Mouse (Mus musculus): Measurements from ENCODE around the gene Btbd11. TPM values are rescaled to one million over a fixed set of nuclear protein-coding genes. Genes with fewer than 3 reads are reported as not detected.
"Not testable (repeated sequence)": the region's sequence is repeated elsewhere in the genome, so short reads cannot be mapped to it uniquely, and the experiment has no call there.

Gene Btbd11
- polyA plus RNA-seq, 1 experiment, result 38.7 TPM

DNA sequence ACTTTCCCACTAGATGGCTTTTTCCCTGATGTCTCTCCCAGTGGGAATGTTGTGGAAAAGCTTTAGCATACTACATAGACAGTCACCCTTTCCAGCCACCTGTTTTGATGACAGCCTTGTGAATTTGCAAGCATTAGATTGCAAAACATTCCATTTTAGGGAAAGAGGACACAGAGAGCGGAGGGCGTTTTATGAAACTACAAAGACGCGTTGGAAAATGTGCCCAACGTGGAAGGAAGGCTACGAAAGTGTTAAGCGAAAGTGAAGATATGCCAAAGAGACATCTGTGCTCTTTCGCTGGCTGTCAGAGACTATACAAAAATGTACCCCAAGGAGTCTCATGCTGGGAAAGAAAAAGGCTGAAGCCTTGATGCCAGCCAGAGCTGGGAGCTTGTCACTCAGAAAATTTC is 286.9 kb downstream of the Btbd11 start:
- no peak for DNase-seq
- Histone ChIP-seq H3K4me1 (ENCODE audit: control insufficient read depth, insufficient read depth, low read length) (no peaks in the 10 kb centered on the region), H3K27ac (ENCODE audit: insufficient read depth, low read length) (no peak overlapping the region), H3K27me3 (ENCODE audit: control insufficient read depth, insufficient read depth, low read length) (no peaks in the 10 kb centered on the region; the same call in 1 of the 2 replicates), H3K4me3 (replicated peaks; ENCODE audit: insufficient read depth, low read depth, low read length) (no peak overlapping the region)
- 21% methylated on average over 8 of the region's 8 CpGs for WGBS
- no peak for TF ChIP-seq CTCF (IDR thresholded peaks at IDR 0.05; ENCODE audit: borderline replicate concordance, insufficient read depth, low read depth, low read length)
- no peak for TF ChIP-seq POLR2A (IDR thresholded peaks at IDR 0.05; ENCODE audit: borderline replicate concordance, insufficient read depth, low read length)

DNA sequence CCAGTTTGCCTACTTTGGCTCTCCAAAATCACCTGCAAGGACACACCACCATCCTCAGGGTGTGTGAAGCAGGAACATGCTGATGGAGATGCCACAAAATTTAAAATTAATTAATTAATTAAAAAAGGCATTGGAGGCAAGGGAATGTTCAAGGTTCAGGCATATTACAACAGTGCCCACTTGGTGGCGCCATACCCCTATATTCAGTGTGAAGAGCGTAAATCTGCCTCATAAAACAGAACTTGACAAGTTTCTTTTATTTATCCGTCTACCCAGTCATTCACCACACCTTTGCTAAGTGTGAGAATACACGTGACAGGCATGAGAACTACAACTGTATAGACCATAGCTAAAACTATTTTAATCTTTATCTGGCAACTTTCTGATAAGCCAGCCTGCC is 292.0 kb downstream of the Btbd11 start:
- no peaks in the 10 kb centered on the region; the same call in 1 of the 2 replicates for H3K27me3 ChIP-seq (ENCODE audit: control insufficient read depth, insufficient read depth, low read length)
- no peaks in the 10 kb centered on the region for H3K4me1 ChIP-seq (ENCODE audit: control insufficient read depth, insufficient read depth, low read length)
- no peak overlapping the region for H3K27ac ChIP-seq (ENCODE audit: insufficient read depth, low read length)
- peak; percentile 20 to 36 for DNase-seq
- whole genome bisulfite sequencing, result 18% methylated on average over 4 of the region's 4 CpGs
- H3K4me3 ChIP-seq (replicated peaks; ENCODE audit: insufficient read depth, low read depth, low read length), result no peak overlapping the region
- TF ChIP-seq POLR2A (IDR thresholded peaks at IDR 0.05; ENCODE audit: borderline replicate concordance, insufficient read depth, low read length) (no peak), CTCF (IDR thresholded peaks at IDR 0.05; ENCODE audit: borderline replicate concordance, insufficient read depth, low read depth, low read length) (peak; percentile 48; the same call in 1 of the 2 replicates)

DNA sequence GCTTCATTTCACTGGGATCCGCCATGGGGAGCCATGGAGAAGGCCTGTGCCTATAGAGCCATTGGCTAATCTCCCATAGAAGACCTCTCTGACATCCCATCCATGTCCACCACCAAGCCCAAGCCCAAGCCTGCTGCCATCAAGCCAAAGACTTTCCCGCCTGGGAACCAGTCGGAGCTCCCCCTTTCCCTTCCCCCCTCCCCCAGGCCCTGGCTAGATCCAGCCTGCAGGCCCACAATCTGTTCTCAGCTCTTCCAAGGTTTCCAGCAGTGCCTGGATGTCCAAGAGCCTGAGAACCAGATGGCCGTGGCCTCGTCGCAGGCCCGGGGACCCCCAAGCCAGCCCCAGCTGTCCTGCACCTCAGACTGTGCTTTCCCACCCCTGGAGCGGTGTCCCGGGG is 295.8 kb downstream of the Btbd11 start:
- 26% methylated on average over 9 of the region's 9 CpGs for WGBS
- Histone ChIP-seq H3K4me1 (ENCODE audit: control insufficient read depth, insufficient read depth, low read length) (no peaks in the 10 kb centered on the region), H3K27me3 (ENCODE audit: control insufficient read depth, insufficient read depth, low read length) (no peaks in the 10 kb centered on the region), H3K4me3 (replicated peaks; ENCODE audit: insufficient read depth, low read depth, low read length) (no peak overlapping the region), H3K27ac (ENCODE audit: insufficient read depth, low read length) (no peak overlapping the region)
- no peak for TF ChIP-seq POLR2A (IDR thresholded peaks at IDR 0.05; ENCODE audit: borderline replicate concordance, insufficient read depth, low read length)
- no peak for TF ChIP-seq CTCF (IDR thresholded peaks at IDR 0.05; ENCODE audit: borderline replicate concordance, insufficient read depth, low read depth, low read length)
- no peak for DNase-seq

DNA sequence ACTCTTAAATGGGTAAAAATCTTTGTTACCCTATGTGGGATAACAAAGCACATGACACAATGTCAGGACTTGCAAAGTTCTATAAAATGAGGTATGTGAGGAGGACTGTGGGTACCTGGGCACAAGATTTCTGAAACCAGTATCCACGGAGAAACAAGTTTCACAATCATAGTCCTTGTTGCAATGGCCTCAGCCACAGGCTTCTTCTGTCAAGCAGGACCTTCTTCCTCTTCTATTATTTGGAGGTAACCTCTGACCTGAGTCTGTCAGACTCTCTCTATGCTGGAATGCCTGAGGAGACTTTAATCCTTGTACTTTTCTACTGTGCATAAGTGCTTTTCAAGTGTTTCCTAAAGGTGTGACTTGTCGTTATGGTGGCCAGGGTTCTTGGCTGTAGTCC is 307.8 kb downstream of the Btbd11 start:
- DNase-seq, result not testable (repeated sequence)
- WGBS, result 67% methylated on average over 2 of the region's 2 CpGs

DNA sequence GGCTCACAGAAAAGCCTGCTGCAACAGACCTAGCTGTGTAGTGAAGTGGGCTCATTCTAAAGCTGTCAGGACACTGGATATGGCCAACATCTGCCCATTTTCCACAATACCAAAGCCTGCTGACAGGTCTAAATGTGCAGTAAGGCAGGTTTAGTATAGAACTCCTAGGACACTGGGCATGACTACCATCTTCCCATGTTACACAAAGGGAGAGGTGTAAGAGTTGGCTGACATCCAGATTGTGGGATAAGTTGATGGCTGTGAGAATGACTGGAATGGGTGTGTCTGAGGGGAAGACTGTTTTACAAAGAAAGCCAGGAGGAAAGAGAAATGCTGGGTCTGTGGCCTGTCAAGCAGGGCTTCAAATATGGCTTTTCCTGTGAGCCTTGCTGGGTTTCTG is 313.1 kb downstream of the Btbd11 start:
- Histone ChIP-seq H3K4me1 (ENCODE audit: control insufficient read depth, insufficient read depth, low read length) (no peaks in the 10 kb centered on the region), H3K27me3 (ENCODE audit: control insufficient read depth, insufficient read depth, low read length) (no peaks in the 10 kb centered on the region), H3K27ac (ENCODE audit: insufficient read depth, low read length) (no peak overlapping the region), H3K4me3 (replicated peaks; ENCODE audit: insufficient read depth, low read depth, low read length) (no peak overlapping the region)
- TF ChIP-seq CTCF (IDR thresholded peaks at IDR 0.05; ENCODE audit: borderline replicate concordance, insufficient read depth, low read depth, low read length), result no peak
- TF ChIP-seq POLR2A (IDR thresholded peaks at IDR 0.05; ENCODE audit: borderline replicate concordance, insufficient read depth, low read length), result no peak
- no peak for DNase-seq

More for the DNA sequence above, 307.8 kb downstream of the Btbd11 start:
- H3K4me3 ChIP-seq (replicated peaks; ENCODE audit: insufficient read depth, low read depth, low read length); H3K27me3 ChIP-seq (ENCODE audit: control insufficient read depth, insufficient read depth, low read length); H3K27ac ChIP-seq (ENCODE audit: insufficient read depth, low read length); H3K4me1 ChIP-seq (ENCODE audit: control insufficient read depth, insufficient read depth, low read length): not testable (repeated sequence)

DNA sequence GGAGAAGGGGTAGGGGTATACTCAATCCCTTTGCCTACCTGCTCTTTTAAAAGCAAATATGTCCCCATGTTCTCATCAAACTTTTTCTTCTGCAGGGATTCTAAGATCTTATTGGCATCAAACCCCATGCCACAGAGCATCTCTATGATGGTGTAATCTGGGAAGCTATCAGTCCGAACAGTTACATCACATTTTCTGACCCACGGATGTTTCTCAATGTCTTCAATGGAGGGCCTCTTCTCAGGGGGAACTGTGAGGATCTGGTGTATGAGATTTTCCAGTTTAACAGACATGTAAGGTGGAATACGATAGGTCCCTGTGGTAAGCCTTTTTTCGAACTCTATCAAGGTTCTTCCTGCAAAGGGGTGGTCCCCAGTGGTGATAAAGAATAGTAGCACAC is 323.2 kb downstream of the Btbd11 start:
- DNase-seq; H3K4me3 ChIP-seq (replicated peaks; ENCODE audit: insufficient read depth, low read depth, low read length); H3K27ac ChIP-seq (ENCODE audit: insufficient read depth, low read length); H3K27me3 ChIP-seq (ENCODE audit: control insufficient read depth, insufficient read depth, low read length); H3K4me1 ChIP-seq (ENCODE audit: control insufficient read depth, insufficient read depth, low read length): not testable (repeated sequence)
- 87% methylated on average over 4 of the region's 4 CpGs for WGBS

Other genes with a start within 250 kb of the Btbd11 start
- gene Cry1, start 201.8 kb upstream of the Btbd11 start, polyA plus RNA-seq (2012; rRNA removed), result 23.8 and 24.6 TPM in 2 replicates

All from cerebellum, adult 2 months (tissue).